Comparison of ENCODE assay signal across 13 mouse cellular contexts in the genomic region with DNA sequence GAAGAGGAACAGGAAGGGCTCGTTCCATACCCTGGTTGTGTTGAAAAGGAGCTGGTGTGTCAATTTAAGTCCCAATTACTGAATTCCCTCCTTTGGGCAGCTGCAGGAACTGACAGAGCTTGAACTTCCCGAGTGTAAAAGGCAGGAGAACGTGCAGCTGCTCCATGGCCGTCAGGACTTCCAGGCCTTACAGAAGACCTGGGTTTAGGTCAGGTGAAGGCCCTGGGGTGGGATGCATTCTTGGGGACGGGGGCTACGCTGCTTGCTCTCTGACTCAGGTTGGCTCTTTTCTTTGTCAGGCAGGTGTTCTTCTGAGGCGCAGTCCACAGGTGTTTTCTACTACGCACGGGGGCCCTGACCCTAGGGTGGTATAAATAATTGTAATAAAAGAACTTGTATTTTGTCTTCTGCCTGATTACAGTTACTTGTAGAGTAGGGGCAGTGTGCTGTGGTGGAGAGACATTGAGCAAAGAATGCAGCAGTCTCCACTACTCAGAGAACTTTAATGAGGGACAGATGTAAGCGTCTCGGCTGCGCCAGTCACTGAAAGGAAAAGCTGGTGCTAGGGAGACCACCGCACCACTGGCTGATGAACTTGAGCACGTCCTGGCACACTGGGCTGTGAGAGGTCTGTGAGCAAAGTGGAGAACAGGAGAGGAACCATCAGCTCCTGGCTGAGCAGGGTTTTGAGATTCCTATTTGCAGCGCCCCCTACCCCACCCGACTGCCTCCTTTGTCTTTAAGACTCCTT. TPM values are rescaled to one million over a fixed set of nuclear protein-coding genes. Genes with fewer than 3 reads are reported as not detected.
DNase-seq lines count a peak whose midpoint lies in the region; ATAC-seq and TF ChIP-seq lines count a peak whose summit lies in the region.
"Had no signal": no experiment of that assay in that cellular context is flagged by ENCODE, and none has a peak within 500 bp of the region (broad histone marks: within the 10 kb centered on the region; RNA-seq: fewer than 3 reads in every experiment).

No protein-coding gene starts in this region.

- no peak overlapping the region for H3K9ac ChIP-seq in kidney, embryonic 14.5 days (ENCODE audit: low read depth, low read length)
- no peak overlapping the region for H3K9ac ChIP-seq in MEL (ENCODE audit: control insufficient read depth, low read depth, low read length, poor library complexity, severe bottlenecking)
- H3K9ac ChIP-seq in limb, embryonic 13.5 days, result no peak overlapping the region; the same call in 1 of the 2 replicates
- H3K9ac ChIP-seq: forebrain, embryonic 12.5 days; midbrain, embryonic 12.5 days; neural tube, embryonic 15.5 days had no signal

- TF ChIP-seq EP300 in MEL (IDR thresholded peaks at IDR 0.05; ENCODE audit: low read depth in 1 of 2, low read length in 2 of 2), result no peak

- H3K4me2 ChIP-seq in kidney, embryonic 14.5 days (replicated peaks; ENCODE audit: low read depth, low read length), result no peak overlapping the region; the same call in 1 of the 2 replicates
- H3K4me2 ChIP-seq in limb, embryonic 13.5 days (replicated peaks), result peak overlapping the region; percentile 66
- H3K4me2 ChIP-seq: midbrain, embryonic 12.5 days had no signal

- peak overlapping the region; percentile 38; the same call in 1 of the 2 replicates for H3K4me3 ChIP-seq in kidney, embryonic 14.5 days (ENCODE audit: low read length)
- no peak overlapping the region for H3K4me3 ChIP-seq in MEL (ENCODE audit: control insufficient read depth in 1 of 2, insufficient read depth in 1 of 2, low read depth in 2 of 2, low read length in 2 of 2)
- 0 out of 2 replicates have a peak overlapping the region, but pooled peaks have one; percentile 7 for H3K4me3 ChIP-seq in limb, embryonic 13.5 days
- H3K4me3 ChIP-seq in cerebellum, adult 2 months (replicated peaks; ENCODE audit: insufficient read depth, low read depth, low read length), result no peak overlapping the region
- H3K4me3 ChIP-seq: forebrain, embryonic 12.5 days; midbrain, embryonic 12.5 days had no signal

- TF ChIP-seq POLR2A in MEL (IDR thresholded peaks at IDR 0.05; ENCODE audit: control insufficient read depth in 1 of 2, insufficient read depth in 1 of 2, low read depth in 1 of 2, low read length in 2 of 2, poor library complexity in 1 of 2), result no peak
- TF ChIP-seq POLR2A in cerebellum, adult 2 months (IDR thresholded peaks at IDR 0.05; ENCODE audit: borderline replicate concordance, insufficient read depth, low read length), result no peak

- H3K27ac ChIP-seq in kidney, embryonic 14.5 days (ENCODE audit: low read depth, low read length), result no peak overlapping the region
- no peak overlapping the region for H3K27ac ChIP-seq in MEL (ENCODE audit: control insufficient read depth, low read depth, low read length)
- H3K27ac ChIP-seq in limb, embryonic 13.5 days, result peak overlapping the region; percentile 75
- no peak overlapping the region for H3K27ac ChIP-seq in cerebellum, adult 2 months (ENCODE audit: insufficient read depth, low read length)
- H3K27ac ChIP-seq: forebrain, embryonic 12.5 days; midbrain, embryonic 12.5 days; neural tube, embryonic 15.5 days had no signal

- peak in 2 of 3 experiments; percentile 8 to 15; a peak in 1 of 6 replicates for TF ChIP-seq CTCF in MEL (IDR thresholded peaks at IDR 0.05 in 2 of 3, conservative IDR thresholded peaks at IDR 0.05 in 1 of 3; ENCODE audit: control insufficient read depth in 1 of 3, insufficient read depth in 1 of 3, low read depth in 2 of 3, low read length in 3 of 3, poor library complexity in 1 of 3, severe bottlenecking in 1 of 3)
- TF ChIP-seq CTCF in cerebellum, adult 2 months (IDR thresholded peaks at IDR 0.05; ENCODE audit: borderline replicate concordance, insufficient read depth, low read depth, low read length), result no peak

- no peak for TF ChIP-seq RAD21 in MEL (IDR thresholded peaks at IDR 0.05; ENCODE audit: low read depth, low read length)

- peaks cover 4% of the 10 kb centered on the region; the same call in 1 of the 2 replicates for H3K4me1 ChIP-seq in kidney, embryonic 14.5 days (ENCODE audit: control insufficient read depth, insufficient read depth, low read length)
- no peaks in the 10 kb centered on the region for H3K4me1 ChIP-seq in MEL (ENCODE audit: control insufficient read depth in 1 of 2, insufficient read depth in 2 of 2, low read length in 2 of 2)
- H3K4me1 ChIP-seq in limb, embryonic 13.5 days, result peaks cover 38% of the 10 kb centered on the region
- H3K4me1 ChIP-seq in cerebellum, adult 2 months (ENCODE audit: control insufficient read depth, insufficient read depth, low read length), result no peaks in the 10 kb centered on the region; the same call in 1 of the 2 replicates

- no peak for DNase-seq in kidney, postnatal 14 days
- no peak for DNase-seq in MEL (ENCODE audit: low read depth, low spot score)
- peak; percentile 3 for DNase-seq in embryo, embryonic 9.5 days (ENCODE audit: extremely low spot score)
- DNase-seq in cerebellum, adult 2 months, result no peak
- DNase-seq in cerebellum, postnatal 25 days, result no peak
- DNase-seq: right cerebral cortex, postnatal 25 days; thymus, postnatal 14 days had no signal

- peaks cover 70% of the 10 kb centered on the region for H3K36me3 ChIP-seq in kidney, embryonic 14.5 days (ENCODE audit: control insufficient read depth, insufficient read depth, low read length)
- peaks cover 0 to 10% of the 10 kb centered on the region in 2 experiments; a peak in 2 of 4 replicates for H3K36me3 ChIP-seq in MEL (ENCODE audit: control insufficient read depth in 1 of 2, insufficient read depth in 2 of 2, low read length in 2 of 2)
- H3K36me3 ChIP-seq in limb, embryonic 13.5 days, result peaks cover 93% of the 10 kb centered on the region

- 75% methylated on average over 16 of the region's 16 CpGs for WGBS in kidney, embryonic 14.5 days
- WGBS in limb, embryonic 13.5 days, result 44% methylated on average over 16 of the region's 16 CpGs
- 87% methylated on average over 16 of the region's 16 CpGs for WGBS in cerebellum, adult 2 months

- H3K9me3 ChIP-seq in kidney, embryonic 14.5 days (ENCODE audit: control insufficient read depth, low read length), result no peaks in the 10 kb centered on the region
- no peaks in the 10 kb centered on the region for H3K9me3 ChIP-seq in MEL (replicated peaks; ENCODE audit: insufficient read depth, low read length)
- H3K9me3 ChIP-seq in limb, embryonic 13.5 days, result no peaks in the 10 kb centered on the region
- H3K9me3 ChIP-seq: forebrain, embryonic 12.5 days; midbrain, embryonic 12.5 days; neural tube, embryonic 15.5 days had no signal

- H3K79me2 ChIP-seq in MEL (ENCODE audit: control insufficient read depth, insufficient read depth, low read length, poor library complexity), result no peaks in the 10 kb centered on the region

- no peaks in the 10 kb centered on the region for H3K27me3 ChIP-seq in kidney, embryonic 14.5 days (ENCODE audit: control insufficient read depth, insufficient read depth, low read length)
- H3K27me3 ChIP-seq in MEL (ENCODE audit: control insufficient read depth in 1 of 2, insufficient read depth in 2 of 2, low read length in 2 of 2), result no peaks in the 10 kb centered on the region
- no peaks in the 10 kb centered on the region for H3K27me3 ChIP-seq in limb, embryonic 13.5 days
- H3K27me3 ChIP-seq in cerebellum, adult 2 months (ENCODE audit: control insufficient read depth, insufficient read depth, low read length), result no peaks in the 10 kb centered on the region
- H3K27me3 ChIP-seq: neural tube, embryonic 15.5 days had no signal

- no peak for ATAC-seq in kidney, embryonic 14.5 days (ENCODE audit: low FRiP score, low TSS enrichment)
- ATAC-seq in limb, embryonic 13.5 days (ENCODE audit: low FRiP score, low read depth), result 0 out of 2 replicates have a peak, but pooled peaks have one; percentile 21

TF ChIP-seq in MEL, 35 proteins besides CTCF, POLR2A, EP300 and RAD21 (continues in another document):
- TF ChIP-seq TBP (IDR thresholded peaks at IDR 0.05; ENCODE audit: low read depth, low read length), result no peak

RNA-seq across cellular contexts. Expression of gene Krtcap3, which starts 1.5 kb away (rescaled TPM):
- polyA plus RNA-seq in kidney, embryonic 14.5 days (2014; fragmentation: Nextera tagmentation; extraction: Ambion mirVana), result 28.0 and 31.8 TPM in 2 replicates
- total RNA-seq in MEL (2012; rRNA removed), result 1.2 and 1.3 TPM in 2 replicates
- 1 to 10 TPM in 1 of 2 experiments, not detected in 1; 3.3 TPM for polyA plus RNA-seq in MEL (2012; ENCODE audit: insufficient read depth in 1 of 2, insufficient read length in 2 of 2, low read depth in 1 of 2, low replicate concordance in 2 of 2, missing spikeins in 1 of 2)
- polyA plus RNA-seq in limb, embryonic 13.5 days (2015; fragmentation: Nextera tagmentation; extraction: Ambion mirVana), result 16.1 and 21.3 TPM in 2 replicates
- 4.3 and 5.2 TPM in 2 replicates for polyA plus RNA-seq in cerebellum, adult 2 months (2012; rRNA removed)

RNA-seq across cellular contexts. Expression of gene Gm9970, which starts 11.9 kb away (rescaled TPM):
- polyA plus RNA-seq in kidney, embryonic 14.5 days (2014; fragmentation: Nextera tagmentation; extraction: Ambion mirVana), result 0.39 and 0.72 TPM in 2 replicates
- total RNA-seq in MEL (2012; rRNA removed), result not detected in 2 replicates
- under 1 TPM in 1 of 2 experiments, not detected in 1; 0.24 TPM for polyA plus RNA-seq in MEL (2012; ENCODE audit: insufficient read depth in 1 of 2, insufficient read length in 2 of 2, low read depth in 1 of 2, low replicate concordance in 2 of 2, missing spikeins in 1 of 2)
- 0.38 and 0.48 TPM in 2 replicates for polyA plus RNA-seq in limb, embryonic 13.5 days (2015; fragmentation: Nextera tagmentation; extraction: Ambion mirVana)
- 0.48 TPM in 1 of 2 replicates, not detected in the other for polyA plus RNA-seq in cerebellum, adult 2 months (2012; rRNA removed)
- total RNA-seq: liver, adult 2 months had no signal
- polyA plus RNA-seq: liver, adult 2 months had no signal

RNA-seq across cellular contexts. Expression of gene Nrbp1, which starts 12.3 kb away (rescaled TPM):
- polyA plus RNA-seq in kidney, embryonic 14.5 days (2014; fragmentation: Nextera tagmentation; extraction: Ambion mirVana), result 115 and 153 TPM in 2 replicates
- 40.5 and 42.0 TPM in 2 replicates for total RNA-seq in MEL (2012; rRNA removed)
- 10 to 100 TPM in 1 of 2 experiments, not detected in 1; 55.2 TPM for polyA plus RNA-seq in MEL (2012; ENCODE audit: insufficient read depth in 1 of 2, insufficient read length in 2 of 2, low read depth in 1 of 2, low replicate concordance in 2 of 2, missing spikeins in 1 of 2)
- 165 and 166 TPM in 2 replicates for polyA plus RNA-seq in limb, embryonic 13.5 days (2015; fragmentation: Nextera tagmentation; extraction: Ambion mirVana)
- polyA plus RNA-seq in cerebellum, adult 2 months (2012; rRNA removed), result 143 and 148 TPM in 2 replicates

RNA-seq across cellular contexts. Expression of gene Ppm1g, which starts 32.5 kb away (rescaled TPM):
- polyA plus RNA-seq in kidney, embryonic 14.5 days (2014; fragmentation: Nextera tagmentation; extraction: Ambion mirVana), result 130 and 145 TPM in 2 replicates
- total RNA-seq in MEL (2012; rRNA removed), result 374 and 408 TPM in 2 replicates
- 100 to 1,000 TPM; 169 to 639 TPM for polyA plus RNA-seq in MEL (2012; ENCODE audit: insufficient read depth in 1 of 2, insufficient read length in 2 of 2, low read depth in 1 of 2, low replicate concordance in 2 of 2, missing spikeins in 1 of 2)
- polyA plus RNA-seq in limb, embryonic 13.5 days (2015; fragmentation: Nextera tagmentation; extraction: Ambion mirVana), result 131 and 133 TPM in 2 replicates
- polyA plus RNA-seq in cerebellum, adult 2 months (2012; rRNA removed), result 83.9 and 84.1 TPM in 2 replicates

RNA-seq across cellular contexts. Expression of gene Ift172, which starts 37.9 kb away (rescaled TPM):
- 26.3 and 31.9 TPM in 2 replicates for polyA plus RNA-seq in kidney, embryonic 14.5 days (2014; fragmentation: Nextera tagmentation; extraction: Ambion mirVana)
- total RNA-seq in MEL (2012; rRNA removed), result 13.5 and 15.3 TPM in 2 replicates
- polyA plus RNA-seq in MEL (2012; ENCODE audit: insufficient read depth in 1 of 2, insufficient read length in 2 of 2, low read depth in 1 of 2, low replicate concordance in 2 of 2, missing spikeins in 1 of 2), result 10 to 100 TPM in 1 of 2 experiments, not detected in 1; 21.8 TPM
- polyA plus RNA-seq in limb, embryonic 13.5 days (2015; fragmentation: Nextera tagmentation; extraction: Ambion mirVana), result 37.8 and 45.0 TPM in 2 replicates
- polyA plus RNA-seq in cerebellum, adult 2 months (2012; rRNA removed), result 69.3 and 75.3 TPM in 2 replicates

Comparison
In these comparisons a context has a peak if more than half of its experiments do, and no peak if none do; other contexts are left out.
1. H3K4me3 ChIP-seq: peak in kidney, embryonic 14.5 days (single experiment) and limb, embryonic 13.5 days (single experiment); none in MEL (0 of 2) and cerebellum, adult 2 months (single experiment).